ENCODE assay signal across 20 mouse cellular contexts in genomic region chr9:61677603-61678002, GRCm38 (mm10).
DNase-seq lines count a peak whose midpoint lies in the region; ATAC-seq lines count a peak whose summit lies in the region.
"Had no signal": no experiment of that assay in that cellular context is flagged by ENCODE, and none has a peak within 500 bp of the region (broad histone marks: within the 10 kb centered on the region; RNA-seq: fewer than 3 reads in every experiment).

No protein-coding gene starts in this region.

- no peaks in the 10 kb centered on the region for H3K9me3 ChIP-seq in embryonic facial prominence, embryonic 12.5 days
- H3K9me3 ChIP-seq in embryonic facial prominence, embryonic 10.5 days: no peaks in the 10 kb centered on the region
- no peaks in the 10 kb centered on the region for H3K9me3 ChIP-seq in forebrain, embryonic 15.5 days
- H3K9me3 ChIP-seq in forebrain, embryonic 10.5 days: no peaks in the 10 kb centered on the region
- H3K9me3 ChIP-seq in limb, embryonic 10.5 days (replicated peaks): no peaks in the 10 kb centered on the region
- no peaks in the 10 kb centered on the region for H3K9me3 ChIP-seq in neural tube, embryonic 15.5 days (replicated peaks)
- H3K9me3 ChIP-seq: G1E had no signal

- 47% methylated on average over 3 of the region's 3 CpGs for WGBS in embryonic facial prominence, embryonic 12.5 days
- 64% methylated on average over 3 of the region's 3 CpGs for WGBS in embryonic facial prominence, embryonic 10.5 days
- WGBS in forebrain, embryonic 15.5 days: 71% methylated on average over 3 of the region's 3 CpGs
- WGBS in forebrain, embryonic 10.5 days: 76% methylated on average over 3 of the region's 3 CpGs
- 79% methylated on average over 3 of the region's 3 CpGs for WGBS in limb, embryonic 10.5 days
- 80% methylated on average over 3 of the region's 3 CpGs for WGBS in neural tube, embryonic 15.5 days

- no peak for DNase-seq in embryonic facial prominence, embryonic 10.5 days (ENCODE audit: low spot score)
- DNase-seq in forebrain, embryonic 10.5 days (ENCODE audit: extremely low spot score, low spot score): no peak
- DNase-seq in frontal cortex, postnatal 10 days (ENCODE audit: low spot score in 2 of 2): no peak
- no peak for DNase-seq in limb, embryonic 10.5 days (ENCODE audit: low spot score)
- DNase-seq: adrenal gland, adult 8-10 months; adrenal gland, postnatal 14 days; adrenal gland, postnatal 36 days; B cell, adult 2 months; cerebellum, adult 11-12 months; cerebellum, adult 9-10 months had no signal

- peaks cover 52% of the 10 kb centered on the region for H3K4me1 ChIP-seq in embryonic facial prominence, embryonic 12.5 days
- peaks cover 86% of the 10 kb centered on the region for H3K4me1 ChIP-seq in embryonic facial prominence, embryonic 10.5 days
- H3K4me1 ChIP-seq in forebrain, embryonic 15.5 days: peaks cover 25% of the 10 kb centered on the region
- H3K4me1 ChIP-seq in forebrain, embryonic 10.5 days: peaks cover 61% of the 10 kb centered on the region
- peaks cover 57% of the 10 kb centered on the region for H3K4me1 ChIP-seq in limb, embryonic 10.5 days
- peaks cover 7% of the 10 kb centered on the region for H3K4me1 ChIP-seq in neural tube, embryonic 15.5 days

- ATAC-seq in embryonic facial prominence, embryonic 12.5 days (ENCODE audit: insufficient number of reproducible peaks, insufficient read depth, low FRiP score, low TSS enrichment): no peak
- no peak for ATAC-seq in forebrain, embryonic 15.5 days (replicated peaks)
- peak; percentile 22; the same call in 1 of the 2 replicates for ATAC-seq in frontal cortex, adult (ENCODE audit: low TSS enrichment)
- ATAC-seq in neural tube, embryonic 15.5 days (ENCODE audit: low FRiP score): no peak
- ATAC-seq: activated CD4-positive, CD25-positive, alpha-beta regulatory T cell, adult 4 months; CD4-positive, CD25-positive, alpha-beta regulatory T cell, adult 4 months; Patski had no signal

- no peaks in the 10 kb centered on the region for H3K36me3 ChIP-seq in embryonic facial prominence, embryonic 12.5 days
- no peaks in the 10 kb centered on the region for H3K36me3 ChIP-seq in embryonic facial prominence, embryonic 10.5 days (replicated peaks)
- H3K36me3 ChIP-seq in forebrain, embryonic 15.5 days: no peaks in the 10 kb centered on the region
- no peaks in the 10 kb centered on the region for H3K36me3 ChIP-seq in forebrain, embryonic 10.5 days (replicated peaks)
- no peaks in the 10 kb centered on the region for H3K36me3 ChIP-seq in limb, embryonic 10.5 days
- no peaks in the 10 kb centered on the region for H3K36me3 ChIP-seq in neural tube, embryonic 15.5 days
- H3K36me3 ChIP-seq: G1E had no signal

- no peak overlapping the region for H3K4me3 ChIP-seq in embryonic facial prominence, embryonic 12.5 days
- H3K4me3 ChIP-seq in embryonic facial prominence, embryonic 10.5 days: no peak overlapping the region
- no peak overlapping the region for H3K4me3 ChIP-seq in forebrain, embryonic 15.5 days
- H3K4me3 ChIP-seq in forebrain, embryonic 10.5 days: no peak overlapping the region
- H3K4me3 ChIP-seq in limb, embryonic 10.5 days: no peak overlapping the region
- H3K4me3 ChIP-seq in neural tube, embryonic 15.5 days (replicated peaks): no peak overlapping the region

- no peak overlapping the region for H3K9ac ChIP-seq in embryonic facial prominence, embryonic 12.5 days
- no peak overlapping the region for H3K9ac ChIP-seq in forebrain, embryonic 15.5 days (replicated peaks)
- H3K9ac ChIP-seq in neural tube, embryonic 15.5 days (replicated peaks): no peak overlapping the region
- H3K9ac ChIP-seq: forebrain, postnatal 0 days had no signal

- H3K27me3 ChIP-seq in embryonic facial prominence, embryonic 12.5 days: 0 out of 2 replicates have a peak, but pooled peaks cover 3% of the 10 kb centered on the region
- peaks cover 8% of the 10 kb centered on the region; the same call in 1 of the 2 replicates for H3K27me3 ChIP-seq in embryonic facial prominence, embryonic 10.5 days (replicated peaks; ENCODE audit: low read depth, poor library complexity, severe bottlenecking)
- H3K27me3 ChIP-seq in forebrain, embryonic 15.5 days: no peaks in the 10 kb centered on the region
- H3K27me3 ChIP-seq in forebrain, embryonic 10.5 days (ENCODE audit: poor library complexity, severe bottlenecking): peaks cover 22% of the 10 kb centered on the region
- peaks cover 44% of the 10 kb centered on the region for H3K27me3 ChIP-seq in limb, embryonic 10.5 days (ENCODE audit: low read depth, poor library complexity, severe bottlenecking)
- H3K27me3 ChIP-seq in neural tube, embryonic 15.5 days (replicated peaks): peaks cover 9% of the 10 kb centered on the region
- H3K27me3 ChIP-seq: CH12.LX, Patski had no signal

- H3K27ac ChIP-seq in embryonic facial prominence, embryonic 12.5 days: peak overlapping the region; percentile 20; the same call in 1 of the 2 replicates
- H3K27ac ChIP-seq in embryonic facial prominence, embryonic 10.5 days (replicated peaks): no peak overlapping the region
- H3K27ac ChIP-seq in forebrain, embryonic 15.5 days (replicated peaks): peak overlapping the region; percentile 34; the same call in 1 of the 2 replicates
- H3K27ac ChIP-seq in forebrain, embryonic 10.5 days: no peak overlapping the region
- peak overlapping the region; percentile 38; the same call in 1 of the 2 replicates for H3K27ac ChIP-seq in limb, embryonic 10.5 days
- no peak overlapping the region for H3K27ac ChIP-seq in neural tube, embryonic 15.5 days (replicated peaks)

- no peak overlapping the region for H3K4me2 ChIP-seq in embryonic facial prominence, embryonic 12.5 days (replicated peaks)
- H3K4me2 ChIP-seq in forebrain, embryonic 15.5 days (replicated peaks): no peak overlapping the region
- H3K4me2 ChIP-seq in neural tube, embryonic 15.5 days: no peak overlapping the region

Comparison
In these comparisons a context has a peak if more than half of its experiments do, and no peak if none do; other contexts are left out.
1. H3K27ac ChIP-seq: peak in embryonic facial prominence, embryonic 12.5 days (single experiment), forebrain, embryonic 15.5 days (single experiment) and limb, embryonic 10.5 days (single experiment); none in embryonic facial prominence, embryonic 10.5 days (single experiment), forebrain, embryonic 10.5 days (single experiment) and neural tube, embryonic 15.5 days (single experiment).